In genomic region chr11:63951831-63952631, GRCm38 (mm10) we compare ENCODE assay signal across 7 mouse cellular contexts. TPM values are rescaled to one million over a fixed set of nuclear protein-coding genes. Genes with fewer than 3 reads are reported as not detected.
A peak's percentile ranks its signal among the peaks of the same experiment; 100 is the strongest.
DNase-seq lines count a peak whose midpoint lies in the region; ATAC-seq and TF ChIP-seq lines count a peak whose summit lies in the region.

No protein-coding gene starts in this region.

- WGBS in hindbrain, embryonic 13.5 days: 4% methylated on average over 19 of the region's 19 CpGs
- 11% methylated on average over 19 of the region's 19 CpGs for WGBS in liver, embryonic 11.5 days
- WGBS in midbrain, postnatal 0 days: 7% methylated on average over 19 of the region's 19 CpGs

- H3K36me3 ChIP-seq in hindbrain, embryonic 13.5 days: no peaks in the 10 kb centered on the region
- no peaks in the 10 kb centered on the region for H3K36me3 ChIP-seq in liver, embryonic 11.5 days (ENCODE audit: control insufficient read depth, insufficient read depth, low read length)
- H3K36me3 ChIP-seq in midbrain, postnatal 0 days (ENCODE audit: insufficient read depth, low read length): no peaks in the 10 kb centered on the region

- DNase-seq in MN1 (ENCODE audit: low spot score): peak; percentile 80
- DNase-seq in brain, embryonic 14.5 days (ENCODE audit: low read depth): peak; percentile 69
- DNase-seq in gastrocnemius, adult 2 months: peak; percentile 73
- DNase-seq in liver, embryonic 11.5 days (ENCODE audit: low spot score): peak; percentile 66
- DNase-seq in midbrain, postnatal 0 days (ENCODE audit: low spot score): peak; percentile 12
- no peak for DNase-seq in frontal cortex, postnatal 10 days (ENCODE audit: low spot score in 2 of 2)

- TF ChIP-seq CTCF in brain, embryonic 14.5 days (IDR thresholded peaks at IDR 0.05; ENCODE audit: borderline replicate concordance, extremely low read depth, insufficient read depth, insufficient read length): no peak
- no peak for TF ChIP-seq CTCF in gastrocnemius, adult 2 months (IDR thresholded peaks at IDR 0.05)
- no peak for TF ChIP-seq CTCF in midbrain, postnatal 0 days (IDR thresholded peaks at IDR 0.05)

- peak overlapping the region; percentile 49 for H3K4me2 ChIP-seq in hindbrain, embryonic 13.5 days
- H3K4me2 ChIP-seq in liver, embryonic 11.5 days: peak overlapping the region; percentile 60
- H3K4me2 ChIP-seq in midbrain, postnatal 0 days (ENCODE audit: low read depth, low read length, poor library complexity, severe bottlenecking): peak overlapping the region; percentile 25

- peaks cover 36% of the 10 kb centered on the region for H3K4me1 ChIP-seq in hindbrain, embryonic 13.5 days (replicated peaks)
- peaks cover 9% of the 10 kb centered on the region for H3K4me1 ChIP-seq in liver, embryonic 11.5 days (replicated peaks; ENCODE audit: control insufficient read depth, insufficient read depth, low read length)
- 0 out of 2 replicates have a peak, but pooled peaks cover 12% of the 10 kb centered on the region for H3K4me1 ChIP-seq in midbrain, postnatal 0 days (ENCODE audit: insufficient read depth, low read length)

- H3K4me3 ChIP-seq in gastrocnemius, adult 2 months: peak overlapping the region; percentile 67
- H3K4me3 ChIP-seq in hindbrain, embryonic 13.5 days: peak overlapping the region; percentile 19
- peak overlapping the region; percentile 31 for H3K4me3 ChIP-seq in liver, embryonic 11.5 days (ENCODE audit: low read depth, low read length)
- H3K4me3 ChIP-seq in midbrain, postnatal 0 days (ENCODE audit: low read depth, low read length): 0 out of 2 replicates have a peak overlapping the region, but pooled peaks have one; percentile 2

- intact Hi-C loops in gastrocnemius, adult 2 months (cut with DNase I): no loop called here

- H3K27ac ChIP-seq in gastrocnemius, adult 2 months: 0 out of 2 replicates have a peak overlapping the region, but pooled peaks have one; percentile 13
- H3K27ac ChIP-seq in hindbrain, embryonic 13.5 days: peak overlapping the region; percentile 18; the same call in 1 of the 2 replicates
- H3K27ac ChIP-seq in liver, embryonic 11.5 days (ENCODE audit: low read depth, low read length): no peak overlapping the region
- no peak overlapping the region for H3K27ac ChIP-seq in midbrain, postnatal 0 days (ENCODE audit: low read depth, low read length)

- TF ChIP-seq POLR2A in brain, embryonic 14.5 days (IDR thresholded peaks at IDR 0.05; ENCODE audit: borderline replicate concordance, extremely low read depth, insufficient read depth, insufficient read length, poor library complexity, severe bottlenecking): no peak

- peaks cover 34% of the 10 kb centered on the region for H3K27me3 ChIP-seq in hindbrain, embryonic 13.5 days
- peaks cover 8% of the 10 kb centered on the region; the same call in 1 of the 2 replicates for H3K27me3 ChIP-seq in liver, embryonic 11.5 days (replicated peaks; ENCODE audit: control insufficient read depth, insufficient read depth, low read length)
- H3K27me3 ChIP-seq in midbrain, postnatal 0 days (ENCODE audit: insufficient read depth, low read length): no peaks in the 10 kb centered on the region

- peak overlapping the region; percentile 55 for H3K9ac ChIP-seq in hindbrain, embryonic 13.5 days
- no peak overlapping the region for H3K9ac ChIP-seq in liver, embryonic 11.5 days (ENCODE audit: low read depth, low read length)
- H3K9ac ChIP-seq in midbrain, postnatal 0 days (replicated peaks; ENCODE audit: low read length, poor library complexity, severe bottlenecking): no peak overlapping the region

- H3K9me3 ChIP-seq in hindbrain, embryonic 13.5 days: no peaks in the 10 kb centered on the region
- H3K9me3 ChIP-seq in liver, embryonic 11.5 days (ENCODE audit: control insufficient read depth, low read length): no peaks in the 10 kb centered on the region
- no peaks in the 10 kb centered on the region for H3K9me3 ChIP-seq in midbrain, postnatal 0 days (ENCODE audit: low read length)

- ATAC-seq in hindbrain, embryonic 13.5 days (ENCODE audit: low FRiP score): peak; percentile 79
- peak; percentile 81 for ATAC-seq in liver, embryonic 11.5 days (replicated peaks; ENCODE audit: low FRiP score)
- no peak for ATAC-seq in midbrain, postnatal 0 days (ENCODE audit: low FRiP score)

RNA-seq across cellular contexts. Expression of gene Hs3st3b1, which starts 29.9 kb away (rescaled TPM):
- 7.9 and 10.5 TPM in 2 replicates for polyA plus RNA-seq in brain, embryonic 14.5 days (2012; rRNA removed)
- total RNA-seq in gastrocnemius, adult 2 months (2021): under 1 TPM; 0.26 to 0.28 TPM
- 6.5 and 7.5 TPM in 2 replicates for polyA plus RNA-seq in hindbrain, embryonic 13.5 days (2015; fragmentation: Nextera tagmentation; extraction: Ambion mirVana)
- polyA plus RNA-seq in liver, embryonic 11.5 days (2014; fragmentation: Nextera tagmentation; extraction: Ambion mirVana): 41.7 and 42.4 TPM in 2 replicates
- total RNA-seq in midbrain, postnatal 0 days (2014; rRNA removed): 24.9 and 27.6 TPM in 2 replicates
- polyA plus RNA-seq in midbrain, postnatal 0 days (2015; fragmentation: Nextera tagmentation; extraction: Ambion mirVana): 7.9 and 9.0 TPM in 2 replicates

Comparison
In these comparisons a context has a peak if more than half of its experiments do, and no peak if none do; other contexts are left out.
1. DNase-seq: peak in MN1 (single experiment), brain, embryonic 14.5 days (single experiment), gastrocnemius, adult 2 months (single experiment), liver, embryonic 11.5 days (single experiment) and midbrain, postnatal 0 days (single experiment); none in frontal cortex, postnatal 10 days (0 of 2).
2. H3K27ac ChIP-seq: peak in gastrocnemius, adult 2 months (single experiment) and hindbrain, embryonic 13.5 days (single experiment); none in liver, embryonic 11.5 days (single experiment) and midbrain, postnatal 0 days (single experiment).
3. H3K4me3 ChIP-seq: peak in every context shown above with its lines; median percentile 67 in gastrocnemius, adult 2 months; 31 in liver, embryonic 11.5 days; 19 in hindbrain, embryonic 13.5 days; 2 in midbrain, postnatal 0 days.
4. Peak in every context shown above with its lines, with median percentiles within 50 percentile points of each other: H3K4me2 ChIP-seq.